Mouse (Mus musculus) erythroblast, adult 5-6 weeks (primary cell): ENCODE results near the gene Pus3. TPM values are rescaled to one million over a fixed set of nuclear protein-coding genes. Genes with fewer than 3 reads are reported as not detected.
"Not testable (repeated sequence)": the region's sequence is repeated elsewhere in the genome, so short reads cannot be mapped to it uniquely, and the experiment has no call there.

Experiments used
- ATAC-seq: replicated peaks from 2 replicates; pipeline ENCODE4 v1.8.0; 2016; ENCODE audit warnings: moderate number of reproducible peaks, mild to moderate bottlenecking, moderate TSS enrichment, inconsistent platforms; ENCODE audit not compliant: poor library complexity, low FRiP score, severe bottlenecking
- total RNA-seq, 2 experiments: library from RNA; stranded (forward) in 1 of 2; stranded (reverse) in 1 of 2; fragments of 150-400 nt in 1 of 2; fragments of 200-764, 138-1000 nt in 1 of 2; gene quantifications; 2 replicates each; pipeline versions ENCODE4 v1.2.3 to v1.2.4; 2015 to 2017; ENCODE audit warnings: low replicate concordance in 2 of 2

Pus3 gene
- total RNA-seq, 2 experiments from 2014 or later, result 1.5 to 3.4 TPM

- no peak for ATAC-seq
These were observed 55.6 kb downstream of the Pus3 start for GRCm38 (mm10) chr9:35614005-35614404.

- not testable (repeated sequence) for ATAC-seq
These were observed 58.4 kb downstream of the Pus3 start for GRCm38 (mm10) chr9:35616784-35617183.

Other genes starting within 250 kb of the Pus3 start
- 0.58 TPM in 1 of 2 replicates, not detected in the other for gene Cdon, start 137.5 kb upstream of the Pus3 start, total RNA-seq (2015; ENCODE audit: low replicate concordance)
- 0.09 TPM in 1 of 2 replicates, not detected in the other for gene Cdon, start 137.5 kb upstream of the Pus3 start, total RNA-seq (2017; ENCODE audit: low replicate concordance)
- not detected in 2 replicates for gene Gm1113, start 40.3 kb upstream of the Pus3 start, total RNA-seq (2015; ENCODE audit: low replicate concordance)
- not detected in 2 replicates for gene Gm1113, start 40.3 kb upstream of the Pus3 start, total RNA-seq (2017; ENCODE audit: low replicate concordance)
- 0.21 TPM in 1 of 2 replicates, not detected in the other for gene Ddx25, start 67 bp upstream of the Pus3 start, total RNA-seq (2015; ENCODE audit: low replicate concordance)
- gene Ddx25, start 67 bp upstream of the Pus3 start, total RNA-seq (2017; ENCODE audit: low replicate concordance), result not detected in 2 replicates
- not detected in 2 replicates for gene Pate2, start 11.7 kb downstream of the Pus3 start, total RNA-seq (2015; ENCODE audit: low replicate concordance)
- not detected in 2 replicates for gene Pate2, start 11.7 kb downstream of the Pus3 start, total RNA-seq (2017; ENCODE audit: low replicate concordance)
- gene Hyls1, start 11.8 kb downstream of the Pus3 start, total RNA-seq (2015; ENCODE audit: low replicate concordance), result 4.8 and 15.4 TPM in 2 replicates
- gene Hyls1, start 11.8 kb downstream of the Pus3 start, total RNA-seq (2017; ENCODE audit: low replicate concordance), result 5.5 and 6.0 TPM in 2 replicates
- not detected in 2 replicates for gene Pate4, start 53.3 kb downstream of the Pus3 start, total RNA-seq (2015; ENCODE audit: low replicate concordance)
- gene Pate4, start 53.3 kb downstream of the Pus3 start, total RNA-seq (2017; ENCODE audit: low replicate concordance), result not detected in 2 replicates
- gene Pate3, start 89.6 kb downstream of the Pus3 start, total RNA-seq (2015; ENCODE audit: low replicate concordance), result not detected in 2 replicates
- not detected in 2 replicates for gene Pate3, start 89.6 kb downstream of the Pus3 start, total RNA-seq (2017; ENCODE audit: low replicate concordance)
- not detected in 2 replicates for gene Pate1, start 128.8 kb downstream of the Pus3 start, total RNA-seq (2015; ENCODE audit: low replicate concordance)
- not detected in 2 replicates for gene Pate1, start 128.8 kb downstream of the Pus3 start, total RNA-seq (2017; ENCODE audit: low replicate concordance)
- not detected in 2 replicates for gene Gm17677, start 182.5 kb downstream of the Pus3 start, total RNA-seq (2015; ENCODE audit: low replicate concordance)
- not detected in 2 replicates for gene Gm17677, start 182.5 kb downstream of the Pus3 start, total RNA-seq (2017; ENCODE audit: low replicate concordance)
- not detected in 2 replicates for gene Gm17727, start 219.5 kb downstream of the Pus3 start, total RNA-seq (2015; ENCODE audit: low replicate concordance)
- not detected in 2 replicates for gene Gm17727, start 219.5 kb downstream of the Pus3 start, total RNA-seq (2017; ENCODE audit: low replicate concordance)
- not detected in 2 replicates for gene Gm27235, start 231.5 kb downstream of the Pus3 start, total RNA-seq (2015; ENCODE audit: low replicate concordance)
- not detected in 2 replicates for gene Gm27235, start 231.5 kb downstream of the Pus3 start, total RNA-seq (2017; ENCODE audit: low replicate concordance)
- gene D730048I06Rik, start 231.5 kb downstream of the Pus3 start, total RNA-seq (2015; ENCODE audit: low replicate concordance), result not detected in 2 replicates
- not detected in 2 replicates for gene D730048I06Rik, start 231.5 kb downstream of the Pus3 start, total RNA-seq (2017; ENCODE audit: low replicate concordance)